Mouse (Mus musculus) hindbrain, postnatal 0 days (tissue): ENCODE data around the gene Mpeg1. TPM values are rescaled to one million over a fixed set of nuclear protein-coding genes. Genes with fewer than 3 reads are reported as not detected.

Experiments used
- ATAC-seq: fragments of 200-750 bp; cut with Nextera tagmentation; 2 replicates; pipeline ENCODE4 v1.8.0; 2017; ENCODE audit warnings: mild to moderate bottlenecking, moderate TSS enrichment, moderate library complexity
- DNase-seq: peaks from one replicate; pipeline ENCODE4 v3.0.0-alpha.2; 2015; ENCODE audit warnings: low spot score
- H3K27ac ChIP-seq: fragments of 300-500 bp; sonication (generic); 2 replicates; pipeline ENCODE4 v1.5.1; 2014; ENCODE audit warnings: mild to moderate bottlenecking
- H3K27me3 ChIP-seq: fragments of 300-500 bp; sonication (generic); 2 replicates; pipeline ENCODE4 v1.6.1; 2014; ENCODE audit warnings: low read length, mixed read lengths; ENCODE audit not compliant: insufficient read depth
- H3K36me3 ChIP-seq: fragments of 300-500 bp; sonication (generic); 2 replicates; pipeline ENCODE4 v1.6.1; 2014; ENCODE audit warnings: low read length, mixed read lengths; ENCODE audit not compliant: insufficient read depth
- H3K4me1 ChIP-seq: fragments of 300-500 bp; sonication (generic); 2 replicates; pipeline ENCODE4 v1.6.1; 2014; ENCODE audit warnings: antibody characterized with exemption, low read length, mixed read lengths; ENCODE audit not compliant: insufficient read depth
- H3K4me2 ChIP-seq: fragments of 300-500 bp; sonication (generic); 2 replicates; pipeline ENCODE4 v1.6.1; 2014; ENCODE audit warnings: low read depth, mild to moderate bottlenecking, low read length, moderate library complexity, mixed read lengths
- H3K4me3 ChIP-seq: fragments of 300-500 bp; sonication (generic); 2 replicates; pipeline ENCODE4 v1.5.1; 2014; ENCODE audit warnings: low read length
- H3K9ac ChIP-seq: fragments of 300-500 bp; sonication (generic); replicated peaks from 2 replicates; pipeline ENCODE4 v1.6.1; 2014; ENCODE audit warnings: mild to moderate bottlenecking, low read length, moderate library complexity, mixed read lengths
- H3K9me3 ChIP-seq: fragments of 300-500 bp; sonication (generic); 2 replicates; pipeline ENCODE4 v1.6.1; 2016; ENCODE audit warnings: low read length, mixed read lengths
- CTCF ChIP-seq: IDR thresholded peaks from 2 replicates; pipeline ENCODE4 v1.5.1; 2016; ENCODE audit warnings: antibody characterized with exemption, control low read depth, low read depth
- WGBS: fragments of 180-500 bp; shearing (Covaris S2); extraction: QIAGEN DNeasy Blood & Tissue Kit; methylation state at CpG from one replicate; pipeline ENCODE4 v1.1.7; 2014; 5-methylcytosine and 5-hydroxymethylcytosine counted together
- polyA plus RNA-seq: library from polyadenylated mRNA; unstranded; fragments of >200 nt; fragmentation: Nextera tagmentation; extraction: Ambion mirVana; gene quantifications from 2 replicates; pipeline ENCODE4 v1.2.1, GENCODE M21; 2015
- total RNA-seq: library from RNA; depleted of rRNA; stranded (reverse); fragments of >200 nt; gene quantifications from 2 replicates; pipeline ENCODE4 v1.2.3, GENCODE M21; 2014

The Mpeg1 gene
- total and polyA plus RNA-seq, 2 experiments from 2014 or later: 1.0 to 3.1 TPM

- no peaks in the 10 kb centered on the region for H3K27me3 ChIP-seq
- no peak overlapping the region for H3K4me2 ChIP-seq
- H3K27ac ChIP-seq: peak overlapping the region; percentile 54; the same call in 1 of the 2 replicates
- DNase-seq (peak; percentile 41), ATAC-seq (peak; percentile 10; the same call in 1 of the 2 replicates)
- H3K36me3 ChIP-seq: peaks cover 19% of the 10 kb centered on the region
- no peak for TF ChIP-seq CTCF
- H3K4me3 ChIP-seq: no peak overlapping the region
- peaks cover 35% of the 10 kb centered on the region for H3K4me1 ChIP-seq
- no peaks in the 10 kb centered on the region for H3K9me3 ChIP-seq
- no peak overlapping the region for H3K9ac ChIP-seq
- 30% methylated on average over 4 of the region's 4 CpGs for WGBS
Measured at GRCm38 (mm10) chr19:12493453-12494186, 33.0 kb downstream of the Mpeg1 start.

GRCm38 (mm10) chr19:12494187-12494458 lies 33.5 kb downstream of the Mpeg1 start:
- peaks cover 19% of the 10 kb centered on the region for H3K36me3 ChIP-seq
- no peaks in the 10 kb centered on the region for H3K27me3 ChIP-seq
- no peaks in the 10 kb centered on the region for H3K9me3 ChIP-seq
- no peak for TF ChIP-seq CTCF
- no peak overlapping the region for H3K4me3 ChIP-seq
- DNase-seq (no peak), ATAC-seq (no peak)
- H3K9ac ChIP-seq: no peak overlapping the region
- H3K4me2 ChIP-seq: no peak overlapping the region
- peak overlapping the region; percentile 54; the same call in 1 of the 2 replicates for H3K27ac ChIP-seq
- H3K4me1 ChIP-seq: peaks cover 30% of the 10 kb centered on the region
- WGBS: 14% methylated on average over 4 of the region's 4 CpGs

GRCm38 (mm10) chr19:12494972-12495535 lies 34.5 kb downstream of the Mpeg1 start:
- no peak for DNase-seq
- no peak overlapping the region for H3K4me2 ChIP-seq
- no peak overlapping the region for H3K27ac ChIP-seq
- no peak overlapping the region for H3K4me3 ChIP-seq
- H3K4me1 ChIP-seq: peaks cover 30% of the 10 kb centered on the region
- H3K36me3 ChIP-seq: peaks cover 19% of the 10 kb centered on the region
- no peaks in the 10 kb centered on the region for H3K27me3 ChIP-seq
- TF ChIP-seq CTCF: no peak
- no peak overlapping the region for H3K9ac ChIP-seq
- no peaks in the 10 kb centered on the region for H3K9me3 ChIP-seq
- WGBS: 13% methylated on average over 3 of the region's 3 CpGs
- no peak for ATAC-seq

- Histone ChIP-seq H3K27me3 (no peaks in the 10 kb centered on the region), H3K27ac (no peak overlapping the region), H3K9me3 (no peaks in the 10 kb centered on the region), H3K4me1 (peaks cover 30% of the 10 kb centered on the region), H3K36me3 (peaks cover 9% of the 10 kb centered on the region), H3K4me2 (no peak overlapping the region), H3K9ac (no peak overlapping the region), H3K4me3 (no peak overlapping the region)
- WGBS: 38% methylated on average over 2 of the region's 2 CpGs
- no peak for DNase-seq
- no peak for ATAC-seq
- no peak for TF ChIP-seq CTCF
Measured at GRCm38 (mm10) chr19:12496241-12496640, 35.7 kb downstream of the Mpeg1 start.

GRCm38 (mm10) chr19:12497909-12498308 lies 37.3 kb downstream of the Mpeg1 start:
- Histone ChIP-seq H3K36me3 (no peaks in the 10 kb centered on the region), H3K9ac (no peak overlapping the region), H3K9me3 (no peaks in the 10 kb centered on the region), H3K4me2 (peak overlapping the region; percentile 72), H3K4me3 (no peak overlapping the region), H3K4me1 (peaks cover 26% of the 10 kb centered on the region), H3K27ac (peak overlapping the region; percentile 92), H3K27me3 (no peaks in the 10 kb centered on the region)
- WGBS: 20% methylated on average over 2 of the region's 2 CpGs
- DNase-seq (peak; percentile 67), ATAC-seq (0 out of 2 replicates have a peak, but pooled peaks have one; percentile 13)
- TF ChIP-seq CTCF: no peak

- WGBS: 29% methylated on average over 4 of the region's 4 CpGs
- H3K9ac ChIP-seq: no peak overlapping the region
- no peak for TF ChIP-seq CTCF
- no peaks in the 10 kb centered on the region for H3K36me3 ChIP-seq
- H3K9me3 ChIP-seq: no peaks in the 10 kb centered on the region
- H3K4me1 ChIP-seq: peaks cover 25% of the 10 kb centered on the region
- peak overlapping the region; percentile 72 for H3K4me2 ChIP-seq
- DNase-seq (no peak), ATAC-seq (no peak)
- no peak overlapping the region for H3K4me3 ChIP-seq
- H3K27me3 ChIP-seq: no peaks in the 10 kb centered on the region
- H3K27ac ChIP-seq: peak overlapping the region; percentile 92
Measured at GRCm38 (mm10) chr19:12498321-12498720, 37.7 kb downstream of the Mpeg1 start.

- ATAC-seq (no peak), DNase-seq (no peak)
- H3K36me3 ChIP-seq: no peaks in the 10 kb centered on the region
- peaks cover 19% of the 10 kb centered on the region for H3K4me1 ChIP-seq
- TF ChIP-seq CTCF: no peak
- peak overlapping the region; percentile 92 for H3K27ac ChIP-seq
- H3K4me3 ChIP-seq: peak overlapping the region; percentile 68
- no peaks in the 10 kb centered on the region for H3K27me3 ChIP-seq
- no peak overlapping the region for H3K9ac ChIP-seq
- WGBS: 17% methylated on average over 1 of the region's 1 CpGs
- H3K4me2 ChIP-seq: peak overlapping the region; percentile 72
- no peaks in the 10 kb centered on the region for H3K9me3 ChIP-seq
Measured at GRCm38 (mm10) chr19:12498941-12499340, 38.4 kb downstream of the Mpeg1 start.
